Mouse (Mus musculus): ENCODE measurements around the gene Ggt6. TPM values are rescaled to one million over a fixed set of nuclear protein-coding genes. Genes with fewer than 3 reads are reported as not detected.
"Not testable (repeated sequence)": the region's sequence is repeated elsewhere in the genome, so short reads cannot be mapped to it uniquely, and the experiment has no call there.

Gene Ggt6
- total and polyA plus RNA-seq, 3 experiments: 0.13 to 0.19 TPM; not detected in 1

GRCm38 (mm10) chr11:72436756-72437650 lies 1.7 kb downstream of the Ggt6 start:
- Histone ChIP-seq H3K27ac (ENCODE audit: insufficient read depth, low read depth) (no peak overlapping the region), H3K79me2 (replicated peaks; ENCODE audit: control insufficient read depth, extremely low read depth, insufficient read depth, poor library complexity, severe bottlenecking) (peaks cover 8% of the 10 kb centered on the region), H3K36me3 (replicated peaks in 1 of 2; ENCODE audit: control insufficient read depth in 1 of 2, insufficient read depth in 1 of 2, low read length in 1 of 2) (peaks cover 0 to under 1% of the 10 kb centered on the region in 2 experiments), H3K9me3 (replicated peaks; ENCODE audit: low read length) (no peaks in the 10 kb centered on the region), H3K4me2 (ENCODE audit: insufficient read depth, low read depth, poor library complexity, severe bottlenecking) (no peak overlapping the region), H3K4me3 (replicated peaks in 1 of 3; ENCODE audit: low read depth in 2 of 3, low read length in 2 of 3, poor library complexity in 1 of 3) (no peak overlapping the region), H3K27me3 (replicated peaks) (no peaks in the 10 kb centered on the region), H3K4me1 (ENCODE audit: control insufficient read depth in 1 of 2, insufficient read depth in 2 of 2) (peaks cover 10 to 16% of the 10 kb centered on the region in 2 experiments; a peak in 3 of 4 replicates), H3K9ac (ENCODE audit: insufficient read depth, low read depth) (no peak overlapping the region)
- DNase-seq (ENCODE audit: extremely low read depth): no peak
- dilution Hi-C loops (cut with MboI; ENCODE audit: extremely low pct_ligation_motif_present, extremely low pct_unique_long_range_greater_than_20kb, low sequenced_read_pairs) (no loop called here), in situ Hi-C loops (cut with MboI; ENCODE audit: low pct_ligation_motif_present, low pct_unique_long_range_greater_than_20kb, low sequenced_read_pairs) (loop anchor here (5.0 to 25.0 kb wide), 3 partner anchors 105 to 575 kb away; partner anchors contain the start of genes Camkk1 and Med31)
- TF ChIP-seq GABPA (IDR thresholded peaks at IDR 0.05; ENCODE audit: insufficient replicate concordance, low read depth, low read length) (no peak), CTCF (conservative IDR thresholded peaks at IDR 0.05 in 1 of 2, IDR thresholded peaks at IDR 0.05 in 1 of 2; ENCODE audit: low read depth in 2 of 2, low read length in 2 of 2) (no peak), PAX5 (IDR thresholded peaks at IDR 0.05; ENCODE audit: low read length) (no peak), BHLHE40 (IDR thresholded peaks at IDR 0.05; ENCODE audit: low read depth, low read length) (no peak)

GRCm38 (mm10) chr11:72438411-72438810 lies 3.1 kb downstream of the Ggt6 start:
- no peaks in the 10 kb centered on the region for H3K27me3 ChIP-seq (replicated peaks)
- H3K4me2 ChIP-seq (ENCODE audit: insufficient read depth, low read depth, poor library complexity, severe bottlenecking): no peak overlapping the region
- H3K9me3 ChIP-seq (replicated peaks; ENCODE audit: low read length): no peaks in the 10 kb centered on the region
- H3K79me2 ChIP-seq (replicated peaks; ENCODE audit: control insufficient read depth, extremely low read depth, insufficient read depth, poor library complexity, severe bottlenecking): peaks cover 22% of the 10 kb centered on the region
- no peak overlapping the region for H3K4me3 ChIP-seq (replicated peaks in 1 of 3; ENCODE audit: low read depth in 2 of 3, low read length in 2 of 3, poor library complexity in 1 of 3)
- dilution Hi-C loops (cut with MboI; ENCODE audit: extremely low pct_ligation_motif_present, extremely low pct_unique_long_range_greater_than_20kb, low sequenced_read_pairs): no loop called here
- H3K9ac ChIP-seq (ENCODE audit: insufficient read depth, low read depth): no peak overlapping the region
- H3K4me1 ChIP-seq (ENCODE audit: control insufficient read depth in 1 of 2, insufficient read depth in 2 of 2): peaks cover 17 to 29% of the 10 kb centered on the region in 2 experiments
- H3K36me3 ChIP-seq (replicated peaks in 1 of 2; ENCODE audit: control insufficient read depth in 1 of 2, insufficient read depth in 1 of 2, low read length in 1 of 2): peaks cover 12 to 14% of the 10 kb centered on the region in 2 experiments
- no peak for DNase-seq (ENCODE audit: extremely low read depth)
- in situ Hi-C loops (cut with MboI; ENCODE audit: low pct_ligation_motif_present, low pct_unique_long_range_greater_than_20kb, low sequenced_read_pairs): loop anchor here (5.0 to 25.0 kb wide), 3 partner anchors 104 to 574 kb away; partner anchors contain the start of genes Camkk1 and Med31
- no peak overlapping the region for H3K27ac ChIP-seq (ENCODE audit: insufficient read depth, low read depth)
- TF ChIP-seq JUND (conservative IDR thresholded peaks at IDR 0.05; ENCODE audit: low read depth, low read length) (no peak), MAZ (IDR thresholded peaks at IDR 0.05; ENCODE audit: low read depth, low read length) (no peak), RCOR1 (conservative IDR thresholded peaks at IDR 0.05; ENCODE audit: low read depth, low read length) (no peak), MEF2A (IDR thresholded peaks at IDR 0.05; ENCODE audit: borderline replicate concordance, low read depth, low read length) (no peak), EP300 (IDR thresholded peaks at IDR 0.05; ENCODE audit: low read length) (no peak)

- H3K27ac ChIP-seq (ENCODE audit: insufficient read depth, low read depth); H3K9me3 ChIP-seq (replicated peaks; ENCODE audit: low read length); dilution Hi-C loops (cut with MboI; ENCODE audit: extremely low pct_ligation_motif_present, extremely low pct_unique_long_range_greater_than_20kb, low sequenced_read_pairs); H3K27me3 ChIP-seq (replicated peaks); DNase-seq (ENCODE audit: extremely low read depth): not testable (repeated sequence)
- Histone ChIP-seq H3K4me2 (ENCODE audit: insufficient read depth, low read depth, poor library complexity, severe bottlenecking) (peak overlapping the region; percentile 54), H3K79me2 (replicated peaks; ENCODE audit: control insufficient read depth, extremely low read depth, insufficient read depth, poor library complexity, severe bottlenecking) (peaks cover 38% of the 10 kb centered on the region), H3K4me1 (ENCODE audit: control insufficient read depth in 1 of 2, insufficient read depth in 2 of 2) (peaks cover 31 to 44% of the 10 kb centered on the region in 2 experiments), H3K9ac (ENCODE audit: insufficient read depth, low read depth) (peak overlapping the region; percentile 88), H3K4me3 (replicated peaks in 1 of 3; ENCODE audit: low read depth in 2 of 3, low read length in 2 of 3, poor library complexity in 1 of 3) (peak overlapping the region; percentile 75 to 91 (median 91)), H3K36me3 (replicated peaks in 1 of 2; ENCODE audit: control insufficient read depth in 1 of 2, insufficient read depth in 1 of 2, low read length in 1 of 2) (peaks cover 33 to 36% of the 10 kb centered on the region in 2 experiments)
- TF ChIP-seq MAZ (IDR thresholded peaks at IDR 0.05; ENCODE audit: low read depth, low read length) (0 out of 2 replicates have a peak, but pooled peaks have one; percentile 11), CHD1 (IDR thresholded peaks at IDR 0.05; ENCODE audit: low read depth, low read length) (0 out of 2 replicates have a peak, but pooled peaks have one; percentile 7)
- in situ Hi-C loops (cut with MboI; ENCODE audit: low pct_ligation_motif_present, low pct_unique_long_range_greater_than_20kb, low sequenced_read_pairs): loop anchor here (5.0 to 25.0 kb wide), 2 partner anchors 122 to 572 kb away; partner anchors contain the start of gene Camkk1
These were observed 5.3 kb downstream of the Ggt6 start for GRCm38 (mm10) chr11:72440597-72440964.
